Mouse (Mus musculus): ENCODE measurements around the gene Tamm41. TPM values are rescaled to one million over a fixed set of nuclear protein-coding genes. Genes with fewer than 3 reads are reported as not detected.

Gene Tamm41
- polyA plus RNA-seq (2012; rRNA removed): 18.3 and 19.1 TPM in 2 replicates

GRCm38 (mm10) chr6:115037103-115038094 lies at the start of gene Tamm41:
Gene Tamm41 (minus strand): TSS chr6:115037876.
- DNase-seq: peak; percentile 86
- peak within 1 kb of the TSS; percentile 89 for H3K4me3 ChIP-seq (replicated peaks; ENCODE audit: extremely low read depth, low read depth, low read length)
- peaks cover 2% of the 10 kb centered on the region; the same call in 1 of the 2 replicates for H3K4me1 ChIP-seq (ENCODE audit: control insufficient read depth, insufficient read depth, low read length)
- TF ChIP-seq POLR2A (IDR thresholded peaks at IDR 0.05; ENCODE audit: borderline replicate concordance, extremely low read depth, low read depth, low read length) (peak; percentile 58; the same call in 1 of the 2 replicates), CTCF (IDR thresholded peaks at IDR 0.05; ENCODE audit: insufficient read depth, low read length) (peak; percentile 81)
- WGBS: under 1% methylated on average over 57 of the region's 57 CpGs

DNA sequence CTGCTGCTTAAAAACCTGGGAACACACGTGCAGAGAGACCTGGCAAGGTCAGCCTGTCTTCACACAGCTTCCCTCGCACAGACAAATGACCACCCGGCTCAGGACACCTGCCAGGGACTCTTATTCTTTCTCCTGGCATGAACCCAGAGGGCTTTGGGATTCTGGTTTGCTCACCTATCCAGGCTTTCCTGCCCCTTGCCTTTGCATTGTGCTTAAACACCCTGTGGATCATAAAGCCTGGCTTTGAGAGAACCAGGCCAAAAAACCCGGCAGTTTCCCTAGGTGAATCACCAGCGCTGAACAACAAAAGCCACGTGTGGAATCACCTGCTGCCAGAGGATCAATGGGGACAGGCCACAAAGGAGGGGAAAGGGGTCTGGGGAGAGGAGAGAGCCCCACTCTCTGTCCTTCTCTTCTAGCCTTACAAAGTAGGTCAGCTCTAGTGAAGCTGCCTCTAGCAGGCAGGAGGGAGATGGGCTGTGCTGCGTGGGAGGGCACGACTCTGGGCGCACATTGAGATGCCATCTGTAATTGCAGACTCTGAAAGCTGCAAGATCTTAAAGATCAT lies 47.7 kb upstream of the Tamm41 start:
- H3K4me3 ChIP-seq (replicated peaks; ENCODE audit: extremely low read depth, low read depth, low read length): no peak overlapping the region
- 55% methylated on average over 9 of the region's 9 CpGs for WGBS
- no peak for DNase-seq
- no peaks in the 10 kb centered on the region for H3K4me1 ChIP-seq (ENCODE audit: control insufficient read depth, insufficient read depth, low read length)
- TF ChIP-seq CTCF (IDR thresholded peaks at IDR 0.05; ENCODE audit: insufficient read depth, low read length) (no peak), POLR2A (IDR thresholded peaks at IDR 0.05; ENCODE audit: borderline replicate concordance, extremely low read depth, low read depth, low read length) (no peak)

GRCm38 (mm10) chr6:115076781-115077575 lies 39.3 kb upstream of the Tamm41 start:
- whole genome bisulfite sequencing: 40% methylated on average over 9 of the region's 9 CpGs
- H3K4me3 ChIP-seq (replicated peaks; ENCODE audit: extremely low read depth, low read depth, low read length): no peak overlapping the region
- no peaks in the 10 kb centered on the region for H3K4me1 ChIP-seq (ENCODE audit: control insufficient read depth, insufficient read depth, low read length)
- DNase-seq: no peak
- TF ChIP-seq POLR2A (IDR thresholded peaks at IDR 0.05; ENCODE audit: borderline replicate concordance, extremely low read depth, low read depth, low read length) (no peak), CTCF (IDR thresholded peaks at IDR 0.05; ENCODE audit: insufficient read depth, low read length) (no peak)

DNA sequence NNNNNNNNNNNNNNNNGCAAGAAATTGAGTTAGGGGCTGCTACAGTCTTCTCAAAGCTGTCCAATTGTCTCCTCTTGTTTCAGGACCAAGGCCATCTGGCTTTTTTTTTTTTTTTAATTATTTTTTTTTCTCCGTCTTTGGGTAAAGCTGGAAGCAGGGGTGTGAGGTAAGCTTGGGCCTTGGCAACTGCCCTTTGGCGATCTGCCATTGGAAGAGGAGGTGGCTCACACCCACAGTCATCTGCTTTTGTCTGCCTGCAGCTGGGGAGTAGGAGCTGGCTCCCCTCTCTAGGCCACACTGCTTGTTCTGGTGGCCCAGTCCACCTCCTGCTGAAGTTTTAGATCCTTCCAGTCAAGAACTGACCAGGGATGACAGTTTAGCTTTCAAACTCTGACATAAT lies 34.3 kb upstream of the Tamm41 start:
- no peak for DNase-seq
- 56% methylated on average over 2 of the region's 2 CpGs for WGBS
- no peak for TF ChIP-seq POLR2A (IDR thresholded peaks at IDR 0.05; ENCODE audit: borderline replicate concordance, extremely low read depth, low read depth, low read length)
- TF ChIP-seq CTCF (IDR thresholded peaks at IDR 0.05; ENCODE audit: insufficient read depth, low read length): no peak
- H3K4me3 ChIP-seq (replicated peaks; ENCODE audit: extremely low read depth, low read depth, low read length): no peak overlapping the region
- H3K4me1 ChIP-seq (ENCODE audit: control insufficient read depth, insufficient read depth, low read length): no peaks in the 10 kb centered on the region

DNA sequence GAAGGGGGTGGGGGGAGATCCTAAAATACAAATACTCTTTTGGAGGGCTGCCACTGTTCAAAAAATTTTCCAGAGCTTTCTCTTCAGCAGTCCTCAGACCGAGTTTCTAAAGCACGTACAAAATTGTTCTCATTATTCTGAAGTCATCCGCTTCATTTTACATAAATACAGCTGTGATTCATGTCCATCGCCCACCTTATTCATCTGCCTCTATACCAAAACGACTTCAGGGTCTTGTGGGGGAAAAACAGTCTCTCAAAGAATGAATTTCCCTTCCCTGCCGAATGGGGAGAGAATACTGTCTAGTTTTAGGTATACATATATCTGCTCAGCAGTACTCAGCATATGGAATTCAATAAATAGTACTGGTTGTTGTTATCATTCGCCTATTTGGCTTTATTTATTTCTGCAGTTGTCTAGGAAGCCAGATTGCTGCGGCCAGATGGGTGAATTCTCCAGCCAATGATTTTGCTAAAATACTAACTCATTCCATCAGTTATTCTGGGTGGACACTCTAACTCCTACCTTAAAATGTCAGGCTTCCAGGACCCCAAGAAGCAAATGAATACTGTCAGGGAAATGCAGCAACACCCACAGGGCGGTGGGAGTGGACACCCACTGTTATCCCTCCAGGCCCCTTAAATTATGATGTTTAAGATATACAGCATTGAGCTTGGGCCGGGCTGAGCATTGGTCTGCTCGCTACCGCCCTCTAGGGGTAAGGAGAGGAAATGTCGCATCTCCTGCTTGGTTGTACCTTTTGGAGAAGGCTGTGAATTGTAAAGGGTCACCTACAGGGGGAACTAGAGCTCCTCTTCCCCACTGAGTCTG lies 27.9 kb upstream of the Tamm41 start:
- Histone ChIP-seq H3K4me3 (replicated peaks; ENCODE audit: extremely low read depth, low read depth, low read length) (no peak overlapping the region), H3K4me1 (ENCODE audit: control insufficient read depth, insufficient read depth, low read length) (no peaks in the 10 kb centered on the region)
- 39% methylated on average over 13 of the region's 13 CpGs for WGBS
- DNase-seq: peak; percentile 47
- TF ChIP-seq CTCF (IDR thresholded peaks at IDR 0.05; ENCODE audit: insufficient read depth, low read length): peak; percentile 84
- no peak for TF ChIP-seq POLR2A (IDR thresholded peaks at IDR 0.05; ENCODE audit: borderline replicate concordance, extremely low read depth, low read depth, low read length)

DNA sequence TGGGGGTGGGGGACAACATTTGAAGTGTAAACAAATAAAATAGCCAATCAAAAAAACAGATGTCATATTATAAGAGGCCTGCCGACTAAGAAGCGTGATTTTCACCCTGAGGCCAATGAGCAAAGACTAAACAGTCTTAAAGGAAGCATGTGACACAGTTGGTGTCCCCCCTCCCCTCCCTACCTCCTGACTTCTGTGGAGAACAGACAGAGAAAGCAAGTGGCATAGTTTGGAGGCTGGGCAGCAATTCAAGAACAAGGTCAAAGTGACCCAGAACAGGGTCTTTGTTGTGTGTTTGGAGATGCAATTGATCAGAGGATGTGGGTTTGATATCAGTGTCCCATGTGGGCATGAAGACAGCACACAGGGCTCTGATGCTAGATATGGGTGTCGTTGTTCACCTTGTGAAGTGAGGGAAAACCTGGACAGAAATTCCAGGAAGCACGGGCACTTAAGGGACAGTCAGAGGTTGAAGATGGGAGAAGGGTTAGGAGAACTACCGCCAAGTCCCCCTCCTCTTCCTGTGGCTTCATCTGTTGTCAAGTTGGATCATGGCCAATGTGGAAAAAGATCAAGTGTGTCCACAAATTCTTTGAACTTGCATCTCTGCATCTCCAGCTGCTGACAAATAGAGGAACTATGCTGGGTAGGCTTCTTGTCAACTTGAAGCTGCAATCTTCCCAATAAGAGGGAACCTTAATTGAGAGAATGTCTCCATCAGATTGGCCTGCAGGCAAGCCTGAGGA lies 25.1 kb upstream of the Tamm41 start:
- TF ChIP-seq POLR2A (IDR thresholded peaks at IDR 0.05; ENCODE audit: borderline replicate concordance, extremely low read depth, low read depth, low read length) (no peak), CTCF (IDR thresholded peaks at IDR 0.05; ENCODE audit: insufficient read depth, low read length) (no peak)
- H3K4me3 ChIP-seq (replicated peaks; ENCODE audit: extremely low read depth, low read depth, low read length): no peak overlapping the region
- WGBS: 50% methylated on average over 5 of the region's 5 CpGs
- H3K4me1 ChIP-seq (ENCODE audit: control insufficient read depth, insufficient read depth, low read length): no peaks in the 10 kb centered on the region
- DNase-seq: no peak

DNA sequence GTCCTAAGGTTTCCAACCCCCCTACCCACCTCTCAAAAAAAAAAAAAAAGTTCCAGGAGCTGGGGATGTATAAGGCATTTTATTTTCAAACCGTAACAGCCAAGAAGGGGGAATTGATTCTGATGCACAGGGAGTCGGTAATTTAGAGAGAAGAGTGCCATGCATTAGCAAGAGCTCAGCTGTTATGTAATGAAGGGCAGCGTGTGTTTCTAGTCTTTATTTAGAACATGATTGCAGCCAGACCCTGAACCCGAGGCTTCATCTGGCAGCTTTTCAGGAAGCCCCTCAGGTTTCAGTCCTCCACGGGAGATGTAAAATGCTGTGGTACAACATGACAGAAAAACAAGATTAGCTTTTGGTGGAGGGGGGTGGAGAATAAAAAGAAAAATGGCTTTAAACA lies 21.6 kb upstream of the Tamm41 start:
- WGBS: 50% methylated on average over 5 of the region's 5 CpGs
- no peak for TF ChIP-seq CTCF (IDR thresholded peaks at IDR 0.05; ENCODE audit: insufficient read depth, low read length)
- no peak for DNase-seq
- no peaks in the 10 kb centered on the region for H3K4me1 ChIP-seq (ENCODE audit: control insufficient read depth, insufficient read depth, low read length)
- no peak overlapping the region for H3K4me3 ChIP-seq (replicated peaks; ENCODE audit: extremely low read depth, low read depth, low read length)

DNA sequence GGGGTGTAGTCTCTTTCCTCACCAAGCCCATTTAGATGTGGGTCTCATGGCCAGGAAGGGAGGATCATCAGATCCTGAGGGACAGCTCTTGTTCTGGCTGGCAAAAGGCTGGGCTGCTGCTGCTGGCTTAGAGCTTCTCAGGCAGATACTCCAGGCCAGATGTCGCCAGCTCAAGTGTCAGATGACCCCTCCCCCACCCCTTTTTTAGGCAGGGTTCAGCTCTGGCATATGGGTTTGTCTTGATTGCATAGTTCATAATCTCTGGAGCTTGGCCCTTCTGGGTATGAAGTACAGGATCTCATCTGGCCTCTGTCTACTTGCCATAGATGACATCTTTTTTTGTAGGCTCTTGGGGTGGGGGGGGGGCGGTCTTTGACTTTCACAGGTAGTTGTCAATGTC lies 19.0 kb upstream of the Tamm41 start:
- no peaks in the 10 kb centered on the region for H3K4me1 ChIP-seq (ENCODE audit: control insufficient read depth, insufficient read depth, low read length)
- DNase-seq: no peak
- 27% methylated on average over 2 of the region's 2 CpGs for WGBS
- no peak overlapping the region for H3K4me3 ChIP-seq (replicated peaks; ENCODE audit: extremely low read depth, low read depth, low read length)
- TF ChIP-seq POLR2A (IDR thresholded peaks at IDR 0.05; ENCODE audit: borderline replicate concordance, extremely low read depth, low read depth, low read length) (no peak), CTCF (IDR thresholded peaks at IDR 0.05; ENCODE audit: insufficient read depth, low read length) (no peak)
